Mouse (Mus musculus): ENCODE data around the gene Nsd1. TPM values are rescaled to one million over a fixed set of nuclear protein-coding genes. Genes with fewer than 3 reads are reported as not detected.
"Not testable (repeated sequence)": the region's sequence is repeated elsewhere in the genome, so short reads cannot be mapped to it uniquely, and the experiment has no call there.

Nsd1 gene
- polyA plus RNA-seq, 1 experiment from 2014 or later: 83.4 TPM

- no peaks in the 10 kb centered on the region; the same call in 1 of the 2 replicates for H3K27me3 ChIP-seq
- no peaks in the 10 kb centered on the region for H3K9me3 ChIP-seq
- H3K9ac ChIP-seq: no peak overlapping the region
- no peak overlapping the region for H3K4me2 ChIP-seq
- H3K36me3 ChIP-seq (replicated peaks): no peaks in the 10 kb centered on the region
- 89% methylated on average over 6 of the region's 6 CpGs for WGBS
- H3K4me1 ChIP-seq: peaks cover 8% of the 10 kb centered on the region
- H3K27ac ChIP-seq: no peak overlapping the region
- H3K4me3 ChIP-seq (replicated peaks): no peak overlapping the region
- ATAC-seq (ENCODE audit: low FRiP score): no peak
Measured at GRCm38 (mm10) chr13:55176265-55176664, 33.3 kb upstream of the Nsd1 start.

- H3K4me1 ChIP-seq: peaks cover 10% of the 10 kb centered on the region
- H3K9me3 ChIP-seq: no peaks in the 10 kb centered on the region
- no peak overlapping the region for H3K4me3 ChIP-seq (replicated peaks)
- H3K36me3 ChIP-seq (replicated peaks): no peaks in the 10 kb centered on the region
- WGBS: 66% methylated on average over 4 of the region's 4 CpGs
- no peak overlapping the region for H3K9ac ChIP-seq
- ATAC-seq (ENCODE audit: low FRiP score): no peak
- no peak overlapping the region for H3K4me2 ChIP-seq
- H3K27me3 ChIP-seq: no peaks in the 10 kb centered on the region
- 0 out of 2 replicates have a peak overlapping the region, but pooled peaks have one; percentile 47 for H3K27ac ChIP-seq
Measured at GRCm38 (mm10) chr13:55177903-55178496, 31.6 kb upstream of the Nsd1 start.

- Histone ChIP-seq H3K4me3 (replicated peaks) (no peak overlapping the region), H3K4me1 (peaks cover 10% of the 10 kb centered on the region), H3K4me2 (no peak overlapping the region), H3K9ac (no peak overlapping the region), H3K9me3 (no peaks in the 10 kb centered on the region), H3K27ac (no peak overlapping the region), H3K27me3 (no peaks in the 10 kb centered on the region), H3K36me3 (replicated peaks) (no peaks in the 10 kb centered on the region)
- peak; percentile 37; the same call in 1 of the 2 replicates for ATAC-seq (ENCODE audit: low FRiP score)
- 29% methylated on average over 2 of the region's 2 CpGs for WGBS
Measured at GRCm38 (mm10) chr13:55178556-55178955, 31.0 kb upstream of the Nsd1 start.

- Histone ChIP-seq H3K9ac (no peak overlapping the region), H3K4me3 (replicated peaks) (no peak overlapping the region), H3K4me2 (no peak overlapping the region), H3K9me3 (no peaks in the 10 kb centered on the region), H3K27me3 (no peaks in the 10 kb centered on the region), H3K27ac (no peak overlapping the region), H3K36me3 (replicated peaks) (no peaks in the 10 kb centered on the region), H3K4me1 (peaks cover 10% of the 10 kb centered on the region)
- no peak for ATAC-seq (ENCODE audit: low FRiP score)
- WGBS: 96% methylated on average over 3 of the region's 3 CpGs
Measured at GRCm38 (mm10) chr13:55179591-55179990, 30.0 kb upstream of the Nsd1 start.

- 69% methylated on average over 2 of the region's 2 CpGs for WGBS
- peaks cover 10% of the 10 kb centered on the region for H3K4me1 ChIP-seq
- H3K4me2 ChIP-seq: peak overlapping the region; percentile 52
- no peaks in the 10 kb centered on the region for H3K9me3 ChIP-seq
- no peak overlapping the region for H3K27ac ChIP-seq
- no peak overlapping the region for H3K9ac ChIP-seq
- no peak overlapping the region; the same call in 1 of the 2 replicates for H3K4me3 ChIP-seq (replicated peaks)
- H3K36me3 ChIP-seq (replicated peaks): no peaks in the 10 kb centered on the region
- no peak for ATAC-seq (ENCODE audit: low FRiP score)
- H3K27me3 ChIP-seq: no peaks in the 10 kb centered on the region
Measured at GRCm38 (mm10) chr13:55181786-55182172, 27.8 kb upstream of the Nsd1 start.

- no peaks in the 10 kb centered on the region for H3K36me3 ChIP-seq (replicated peaks)
Measured at GRCm38 (mm10) chr13:55182173-55182894, 27.2 kb upstream of the Nsd1 start.

GRCm38 (mm10) chr13:55183382-55183781 is 26.2 kb upstream of the Nsd1 start:
- Histone ChIP-seq H3K4me1 (peaks cover 10% of the 10 kb centered on the region), H3K27ac (no peak overlapping the region), H3K27me3 (no peaks in the 10 kb centered on the region), H3K4me3 (replicated peaks) (no peak overlapping the region), H3K36me3 (replicated peaks) (no peaks in the 10 kb centered on the region), H3K4me2 (no peak overlapping the region), H3K9me3 (no peaks in the 10 kb centered on the region), H3K9ac (no peak overlapping the region)
- 82% methylated on average over 6 of the region's 6 CpGs for WGBS
- ATAC-seq (ENCODE audit: low FRiP score): no peak

More at GRCm38 (mm10) chr13:55182173-55182894, 27.2 kb upstream of the Nsd1 start:
- Histone ChIP-seq H3K9me3 (no peaks in the 10 kb centered on the region), H3K4me1 (peaks cover 10% of the 10 kb centered on the region), H3K27me3 (no peaks in the 10 kb centered on the region), H3K9ac (peak overlapping the region; percentile 25; the same call in 1 of the 2 replicates), H3K4me2 (peak overlapping the region; percentile 52), H3K4me3 (replicated peaks) (peak overlapping the region; percentile 29), H3K27ac (peak overlapping the region; percentile 75)
- ATAC-seq (ENCODE audit: low FRiP score): peak; percentile 82
- 3% methylated on average over 23 of the region's 23 CpGs for WGBS

GRCm38 (mm10) chr13:55187062-55187461 is 22.5 kb upstream of the Nsd1 start:
- H3K9me3 ChIP-seq; H3K27me3 ChIP-seq; ATAC-seq (ENCODE audit: low FRiP score); H3K4me3 ChIP-seq (replicated peaks); H3K4me2 ChIP-seq; H3K9ac ChIP-seq; H3K36me3 ChIP-seq (replicated peaks); H3K27ac ChIP-seq: not testable (repeated sequence)
- H3K4me1 ChIP-seq: peaks cover 18% of the 10 kb centered on the region
- WGBS: 49% methylated on average over 3 of the region's 9 CpGs

GRCm38 (mm10) chr13:55189531-55190107 is 20.0 kb upstream of the Nsd1 start:
- WGBS: 4% methylated on average over 12 of the region's 12 CpGs
- ATAC-seq (ENCODE audit: low FRiP score): peak; percentile 7; the same call in 1 of the 2 replicates
- Histone ChIP-seq H3K9me3 (no peaks in the 10 kb centered on the region), H3K9ac (peak overlapping the region; percentile 74), H3K27ac (peak overlapping the region; percentile 93), H3K27me3 (no peaks in the 10 kb centered on the region), H3K4me2 (peak overlapping the region; percentile 74), H3K4me3 (replicated peaks) (peak overlapping the region; percentile 44), H3K36me3 (replicated peaks) (no peaks in the 10 kb centered on the region), H3K4me1 (peaks cover 13% of the 10 kb centered on the region)

- H3K27me3 ChIP-seq: no peaks in the 10 kb centered on the region
- H3K27ac ChIP-seq: peak overlapping the region; percentile 93
- no peaks in the 10 kb centered on the region for H3K9me3 ChIP-seq
- WGBS: 3% methylated on average over 34 of the region's 34 CpGs
- H3K4me2 ChIP-seq: peak overlapping the region; percentile 74
- H3K9ac ChIP-seq: peak overlapping the region; percentile 74
- peak; percentile 100 for ATAC-seq (ENCODE audit: low FRiP score)
- peak overlapping the region; percentile 44 for H3K4me3 ChIP-seq (replicated peaks)
- peaks cover 13% of the 10 kb centered on the region for H3K4me1 ChIP-seq
- no peaks in the 10 kb centered on the region for H3K36me3 ChIP-seq (replicated peaks)
Measured at GRCm38 (mm10) chr13:55190121-55190868, 19.3 kb upstream of the Nsd1 start.

DNA sequence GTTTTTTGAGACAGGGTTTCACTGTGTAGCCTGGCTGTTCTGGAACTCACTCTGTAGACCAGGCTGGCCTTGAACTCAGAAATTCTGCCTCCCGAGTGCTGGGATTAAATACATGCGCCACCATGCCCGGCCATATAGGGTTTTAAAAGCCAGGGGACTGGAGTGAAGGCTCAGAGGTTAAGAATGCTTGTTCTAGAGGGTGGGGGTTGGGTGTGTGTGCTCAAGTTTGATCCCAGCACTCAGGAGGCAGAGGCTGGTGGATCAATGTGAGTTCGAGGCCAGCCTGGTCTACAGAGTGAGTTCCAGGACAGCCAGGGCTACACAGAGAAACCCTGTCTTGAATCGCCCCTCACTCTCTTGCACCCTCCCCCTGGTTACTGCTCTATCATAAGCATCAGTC is 18.0 kb upstream of the Nsd1 start:
- Histone ChIP-seq H3K4me3 (replicated peaks) (no peak overlapping the region), H3K4me1 (peaks cover 13% of the 10 kb centered on the region), H3K36me3 (replicated peaks) (no peaks in the 10 kb centered on the region), H3K9ac (no peak overlapping the region), H3K27me3 (no peaks in the 10 kb centered on the region), H3K27ac (no peak overlapping the region), H3K9me3 (no peaks in the 10 kb centered on the region), H3K4me2 (no peak overlapping the region)
- 94% methylated on average over 5 of the region's 5 CpGs for WGBS
- ATAC-seq (ENCODE audit: low FRiP score): no peak

GRCm38 (mm10) chr13:55202758-55203157 is 6.8 kb upstream of the Nsd1 start:
- H3K9ac ChIP-seq; H3K27me3 ChIP-seq; H3K4me2 ChIP-seq; H3K4me1 ChIP-seq; ATAC-seq (ENCODE audit: low FRiP score); H3K9me3 ChIP-seq; H3K27ac ChIP-seq; H3K4me3 ChIP-seq (replicated peaks); H3K36me3 ChIP-seq (replicated peaks): not testable (repeated sequence)
- WGBS: 85% methylated on average over 4 of the region's 4 CpGs
